Mouse (Mus musculus): ENCODE data around the gene Gm49388.
"Not testable (repeated sequence)": the region's sequence is repeated elsewhere in the genome, so short reads cannot be mapped to it uniquely, and the experiment has no call there.

Gm49388 gene

GRCm38 (mm10) chr7:127802313-127802712 is 16.9 kb downstream of the Gm49388 start:
- peak; percentile 10; the same call in 1 of the 2 replicates for ATAC-seq (ENCODE audit: low TSS enrichment)

GRCm38 (mm10) chr7:127808821-127809220 is 23.4 kb downstream of the Gm49388 start:
- no peak for ATAC-seq (ENCODE audit: low TSS enrichment)

- no peak for ATAC-seq (ENCODE audit: low TSS enrichment)
Measured at GRCm38 (mm10) chr7:127809846-127810245, 24.4 kb downstream of the Gm49388 start.

GRCm38 (mm10) chr7:127810650-127811049 is 25.2 kb downstream of the Gm49388 start:
- ATAC-seq (ENCODE audit: low TSS enrichment): no peak

GRCm38 (mm10) chr7:127811240-127811639 is 25.8 kb downstream of the Gm49388 start:
- no peak for ATAC-seq (ENCODE audit: low TSS enrichment)

GRCm38 (mm10) chr7:127812292-127812691 is 26.9 kb downstream of the Gm49388 start:
- ATAC-seq (ENCODE audit: low TSS enrichment): no peak

GRCm38 (mm10) chr7:127813821-127814220 is 28.4 kb downstream of the Gm49388 start:
- no peak for ATAC-seq (ENCODE audit: low TSS enrichment)

GRCm38 (mm10) chr7:127814241-127814921 is 29.0 kb downstream of the Gm49388 start:
- ATAC-seq (ENCODE audit: low TSS enrichment): peak; percentile 35; the same call in 1 of the 2 replicates

- ATAC-seq (ENCODE audit: low TSS enrichment): no peak
Measured at GRCm38 (mm10) chr7:127815116-127815665, 29.8 kb downstream of the Gm49388 start.

GRCm38 (mm10) chr7:127815954-127816821 is 30.8 kb downstream of the Gm49388 start:
- peak; percentile 81 for ATAC-seq (ENCODE audit: low TSS enrichment)

- no peak for ATAC-seq (ENCODE audit: low TSS enrichment)
Measured at GRCm38 (mm10) chr7:127817053-127817452, 31.6 kb downstream of the Gm49388 start.

GRCm38 (mm10) chr7:127817776-127818175 is 32.4 kb downstream of the Gm49388 start:
- ATAC-seq (ENCODE audit: low TSS enrichment): no peak

- no peak for ATAC-seq (ENCODE audit: low TSS enrichment)
Measured at GRCm38 (mm10) chr7:127820836-127821509, 35.6 kb downstream of the Gm49388 start.

GRCm38 (mm10) chr7:127822494-127822893 is 37.1 kb downstream of the Gm49388 start:
- no peak for ATAC-seq (ENCODE audit: low TSS enrichment)

GRCm38 (mm10) chr7:127823236-127824171 is 38.1 kb downstream of the Gm49388 start:
- ATAC-seq (ENCODE audit: low TSS enrichment): peak; percentile 12; the same call in 1 of the 2 replicates

GRCm38 (mm10) chr7:127824176-127824871 is 38.9 kb downstream of the Gm49388 start, which contains the start of the genes Stx4a and Stx1b:
TSS of gene Stx4a (plus strand) at chr7:127824294.
TSS of gene Stx1b (minus strand) at chr7:127824549.
- ATAC-seq (ENCODE audit: low TSS enrichment): peak; percentile 57

- no peak for ATAC-seq (ENCODE audit: low TSS enrichment)
Measured at GRCm38 (mm10) chr7:127835550-127835949, 50.1 kb downstream of the Gm49388 start.

GRCm38 (mm10) chr7:127837473-127837872 is 52.1 kb downstream of the Gm49388 start:
- ATAC-seq (ENCODE audit: low TSS enrichment): no peak

- ATAC-seq (ENCODE audit: low TSS enrichment): not testable (repeated sequence)
Measured at GRCm38 (mm10) chr7:127837878-127838277, 52.5 kb downstream of the Gm49388 start.

- not testable (repeated sequence) for ATAC-seq (ENCODE audit: low TSS enrichment)
Measured at GRCm38 (mm10) chr7:127840031-127840430, 54.6 kb downstream of the Gm49388 start.
